Mouse (Mus musculus): ENCODE data around the gene Mapk8ip2. TPM values are rescaled to one million over a fixed set of nuclear protein-coding genes. Genes with fewer than 3 reads are reported as not detected.
"Not testable (repeated sequence)": the region's sequence is repeated elsewhere in the genome, so short reads cannot be mapped to it uniquely, and the experiment has no call there.

The Mapk8ip2 gene
- polyA plus RNA-seq, 1 experiment from 2014 or later: 44.1 TPM

GRCm38 (mm10) chr15:89429352-89430221 is 24.1 kb upstream of the Mapk8ip2 start, which contains the start of the genes C730034F03Rik, Gm44502 and Chkb:
C730034F03Rik (plus strand) TSS chr15:89429589.
Gm44502 (minus strand) TSS chr15:89429696.
Chkb (minus strand) TSS chr15:89429908.
- Histone ChIP-seq H3K4me1 (peaks cover 16% of the 10 kb centered on the region), H3K27me3 (no peaks in the 10 kb centered on the region), H3K27ac (peak within 1 kb of the TSS; percentile 91), H3K9me3 (no peaks in the 10 kb centered on the region), H3K4me2 (peak within 1 kb of the TSS; percentile 91), H3K4me3 (replicated peaks) (peak within 1 kb of the TSS; percentile 77), H3K9ac (peak within 1 kb of the TSS; percentile 70), H3K36me3 (replicated peaks) (peaks cover 25% of the 10 kb centered on the region)
- ATAC-seq (ENCODE audit: low FRiP score): peak; percentile 95
- under 1% methylated on average over 70 of the region's 70 CpGs for WGBS

GRCm38 (mm10) chr15:89430341-89430740 is 23.4 kb upstream of the Mapk8ip2 start:
- Histone ChIP-seq H3K27ac (peak overlapping the region; percentile 91), H3K4me3 (replicated peaks) (peak overlapping the region; percentile 77), H3K4me1 (peaks cover 16% of the 10 kb centered on the region), H3K4me2 (peak overlapping the region; percentile 91), H3K36me3 (replicated peaks) (peaks cover 25% of the 10 kb centered on the region), H3K9me3 (no peaks in the 10 kb centered on the region), H3K27me3 (no peaks in the 10 kb centered on the region), H3K9ac (peak overlapping the region; percentile 70)
- no peak for ATAC-seq (ENCODE audit: low FRiP score)
- 55% methylated on average over 6 of the region's 6 CpGs for WGBS

GRCm38 (mm10) chr15:89430771-89431170 is 22.9 kb upstream of the Mapk8ip2 start:
- 82% methylated on average over 9 of the region's 9 CpGs for WGBS

DNA sequence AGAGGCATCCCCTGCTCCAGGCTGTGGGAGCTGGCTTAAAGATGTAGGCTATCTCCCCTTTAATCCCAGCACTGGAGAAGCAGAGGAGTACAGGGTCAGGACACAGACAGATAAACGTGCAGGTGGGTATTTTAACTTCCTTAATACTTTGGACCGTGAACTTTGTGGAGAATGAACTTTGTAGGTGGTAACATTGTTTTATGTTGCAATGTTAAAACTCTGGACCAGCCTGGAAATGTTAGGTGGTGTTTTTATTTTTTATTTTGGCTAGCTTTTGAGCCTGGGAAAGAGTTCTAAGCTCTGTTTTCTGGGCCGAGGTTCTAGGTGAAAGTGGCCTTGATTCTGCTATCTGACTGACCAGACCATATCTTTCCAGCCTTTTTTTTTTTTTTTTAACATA is 22.4 kb upstream of the Mapk8ip2 start:
- 91% methylated on average over 3 of the region's 3 CpGs for WGBS
- H3K4me3 ChIP-seq (replicated peaks): no peak overlapping the region
- no peak for ATAC-seq (ENCODE audit: low FRiP score)

More at GRCm38 (mm10) chr15:89430771-89431170, 22.9 kb upstream of the Mapk8ip2 start:
- not testable (repeated sequence) for H3K27me3 ChIP-seq; H3K9me3 ChIP-seq; H3K4me3 ChIP-seq (replicated peaks); ATAC-seq (ENCODE audit: low FRiP score); H3K4me2 ChIP-seq; H3K27ac ChIP-seq; H3K9ac ChIP-seq
- H3K4me1 ChIP-seq: peaks cover 16% of the 10 kb centered on the region
- H3K36me3 ChIP-seq (replicated peaks): peaks cover 21% of the 10 kb centered on the region

GRCm38 (mm10) chr15:89431806-89432205 is 21.9 kb upstream of the Mapk8ip2 start:
- Histone ChIP-seq H3K9ac (no peak overlapping the region), H3K4me1 (peaks cover 16% of the 10 kb centered on the region), H3K36me3 (replicated peaks) (peaks cover 10% of the 10 kb centered on the region), H3K27me3 (no peaks in the 10 kb centered on the region), H3K27ac (no peak overlapping the region), H3K9me3 (no peaks in the 10 kb centered on the region), H3K4me3 (replicated peaks) (no peak overlapping the region), H3K4me2 (no peak overlapping the region)
- WGBS: 94% methylated on average over 6 of the region's 6 CpGs
- no peak for ATAC-seq (ENCODE audit: low FRiP score)

More for the DNA sequence above, 22.4 kb upstream of the Mapk8ip2 start:
- H3K4me2 ChIP-seq: no peak overlapping the region
- peaks cover 16% of the 10 kb centered on the region for H3K36me3 ChIP-seq (replicated peaks)
- H3K9me3 ChIP-seq: no peaks in the 10 kb centered on the region
- peaks cover 16% of the 10 kb centered on the region for H3K4me1 ChIP-seq
- H3K27ac ChIP-seq: no peak overlapping the region
- H3K9ac ChIP-seq: no peak overlapping the region
- H3K27me3 ChIP-seq: no peaks in the 10 kb centered on the region

- WGBS: 70% methylated on average over 4 of the region's 4 CpGs
- no peak overlapping the region for H3K27ac ChIP-seq
- H3K36me3 ChIP-seq (replicated peaks): no peaks in the 10 kb centered on the region
- no peaks in the 10 kb centered on the region for H3K9me3 ChIP-seq
- H3K9ac ChIP-seq: no peak overlapping the region
- ATAC-seq (ENCODE audit: low FRiP score): no peak
- H3K27me3 ChIP-seq: no peaks in the 10 kb centered on the region
- peaks cover 16% of the 10 kb centered on the region for H3K4me1 ChIP-seq
- no peak overlapping the region for H3K4me2 ChIP-seq
- H3K4me3 ChIP-seq (replicated peaks): no peak overlapping the region
These were observed 20.8 kb upstream of the Mapk8ip2 start for GRCm38 (mm10) chr15:89432946-89433345.

DNA sequence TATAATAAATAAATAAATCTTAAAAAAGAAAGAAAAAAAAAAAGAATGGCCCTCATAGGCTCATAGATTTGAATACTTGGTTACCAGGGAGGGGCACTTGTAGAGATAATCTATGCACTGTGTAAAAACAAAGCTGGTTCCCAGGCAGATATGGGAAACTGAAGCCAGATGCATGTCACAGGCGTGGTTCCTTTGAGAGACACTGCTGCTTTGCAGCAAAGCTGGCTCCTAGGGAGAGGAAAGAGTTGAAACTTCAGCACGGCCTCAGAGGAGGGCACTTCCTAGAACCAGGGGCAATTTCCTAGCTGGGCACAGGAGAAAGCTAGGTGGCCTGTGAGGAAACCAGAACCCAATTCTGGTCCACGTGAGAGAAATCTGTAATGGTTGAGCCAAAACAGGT is 19.6 kb upstream of the Mapk8ip2 start:
- Histone ChIP-seq H3K4me2 (no peak overlapping the region), H3K27ac (no peak overlapping the region), H3K9me3 (no peaks in the 10 kb centered on the region), H3K36me3 (replicated peaks) (no peaks in the 10 kb centered on the region), H3K27me3 (no peaks in the 10 kb centered on the region), H3K4me1 (peaks cover 6% of the 10 kb centered on the region), H3K4me3 (replicated peaks) (no peak overlapping the region), H3K9ac (no peak overlapping the region)
- WGBS: 64% methylated on average over 3 of the region's 3 CpGs
- ATAC-seq (ENCODE audit: low FRiP score): no peak

- ATAC-seq (ENCODE audit: low FRiP score): no peak
- no peak overlapping the region for H3K4me3 ChIP-seq (replicated peaks)
- no peak overlapping the region for H3K9ac ChIP-seq
- H3K4me2 ChIP-seq: no peak overlapping the region
- no peaks in the 10 kb centered on the region for H3K27me3 ChIP-seq
- no peaks in the 10 kb centered on the region for H3K4me1 ChIP-seq
- no peaks in the 10 kb centered on the region for H3K9me3 ChIP-seq
- H3K27ac ChIP-seq: no peak overlapping the region
- H3K36me3 ChIP-seq (replicated peaks): no peaks in the 10 kb centered on the region
- 90% methylated on average over 5 of the region's 5 CpGs for WGBS
These were observed 17.8 kb upstream of the Mapk8ip2 start for GRCm38 (mm10) chr15:89435878-89436277.

- Histone ChIP-seq H3K9ac (no peak overlapping the region), H3K4me2 (no peak overlapping the region), H3K4me1 (no peaks in the 10 kb centered on the region), H3K27ac (no peak overlapping the region), H3K36me3 (replicated peaks) (no peaks in the 10 kb centered on the region), H3K27me3 (no peaks in the 10 kb centered on the region), H3K9me3 (no peaks in the 10 kb centered on the region), H3K4me3 (replicated peaks) (no peak overlapping the region)
- 43% methylated on average over 8 of the region's 8 CpGs for WGBS
- no peak for ATAC-seq (ENCODE audit: low FRiP score)
These were observed 11.1 kb upstream of the Mapk8ip2 start for GRCm38 (mm10) chr15:89442486-89443070.

DNA sequence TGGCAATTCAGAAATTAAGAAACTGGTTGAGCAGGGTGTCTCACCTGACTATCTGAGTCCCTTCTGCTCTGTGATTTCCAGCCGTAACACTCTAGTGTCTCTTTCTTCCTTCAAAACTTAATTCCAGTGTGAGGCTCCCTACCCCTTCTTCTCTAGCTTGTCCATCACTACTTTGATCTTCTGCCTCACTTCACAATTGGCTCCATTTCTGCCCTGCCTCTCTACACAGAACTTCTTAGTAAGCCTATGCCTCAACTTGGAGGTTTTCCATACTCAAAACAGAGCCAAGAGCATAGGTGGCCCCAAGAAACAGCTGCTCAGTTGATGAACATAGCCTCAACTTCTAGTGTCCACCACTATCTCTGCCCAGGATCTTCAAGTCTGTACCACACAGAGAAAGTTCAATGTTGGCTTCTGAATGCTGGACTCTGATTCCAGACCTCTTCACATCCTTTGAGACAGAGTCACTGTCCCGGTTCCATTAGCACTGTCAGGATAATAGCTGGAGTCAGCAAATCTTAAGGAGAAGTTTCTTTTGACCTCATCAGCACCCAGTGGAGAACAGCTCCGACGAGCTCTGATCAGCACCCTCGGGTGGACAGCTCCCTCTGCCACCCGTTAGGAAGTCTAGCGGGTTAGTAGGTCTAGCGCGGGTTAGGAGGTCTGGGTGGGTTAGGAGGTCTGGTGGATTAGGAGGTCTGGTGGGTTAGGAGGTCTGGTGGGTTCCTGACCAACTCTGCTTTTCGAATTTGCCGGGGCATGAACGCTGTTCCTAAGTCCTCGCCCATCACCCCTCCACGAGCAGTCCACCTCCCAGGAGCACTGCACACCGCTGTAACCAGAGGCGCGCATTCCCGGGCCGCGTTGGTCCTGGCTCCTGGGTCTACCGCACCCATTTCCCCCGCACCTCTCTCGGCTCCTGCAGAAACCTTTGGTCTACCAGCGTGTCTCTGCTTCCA is 528 bp upstream of the Mapk8ip2 start:
- H3K27ac ChIP-seq: peak overlapping the region; percentile 74; the same call in 1 of the 2 replicates
- WGBS: 5% methylated on average over 24 of the region's 24 CpGs

GRCm38 (mm10) chr15:89454857-89455256 is 1.1 kb downstream of the Mapk8ip2 start:
- peaks cover 18% of the 10 kb centered on the region for H3K27me3 ChIP-seq
- no peaks in the 10 kb centered on the region for H3K9me3 ChIP-seq
- H3K4me2 ChIP-seq: peak overlapping the region; percentile 82
- ATAC-seq (ENCODE audit: low FRiP score): peak; percentile 33; the same call in 1 of the 2 replicates
- H3K4me1 ChIP-seq: peaks cover 24% of the 10 kb centered on the region
- WGBS: 13% methylated on average over 4 of the region's 6 CpGs
- H3K27ac ChIP-seq: peak overlapping the region; percentile 74; the same call in 1 of the 2 replicates
- H3K9ac ChIP-seq: peak overlapping the region; percentile 78
- H3K36me3 ChIP-seq (replicated peaks): peaks cover 36% of the 10 kb centered on the region
- peak overlapping the region; percentile 85 for H3K4me3 ChIP-seq (replicated peaks)

More for the DNA sequence above, 528 bp upstream of the Mapk8ip2 start:
- ATAC-seq (ENCODE audit: low FRiP score): peak; percentile 62
- H3K27me3 ChIP-seq: peaks cover 24% of the 10 kb centered on the region
- H3K4me1 ChIP-seq: peaks cover 24% of the 10 kb centered on the region
- H3K4me3 ChIP-seq (replicated peaks): peak overlapping the region; percentile 85
- peaks cover 20% of the 10 kb centered on the region for H3K36me3 ChIP-seq (replicated peaks)
- no peaks in the 10 kb centered on the region for H3K9me3 ChIP-seq
- peak overlapping the region; percentile 78 for H3K9ac ChIP-seq
- H3K4me2 ChIP-seq: peak overlapping the region; percentile 82

Measured in forebrain, embryonic 12.5 days (tissue).